Mouse (Mus musculus) embryonic facial prominence, embryonic 15.5 days (tissue): ENCODE results near the gene Col25a1. TPM values are rescaled to one million over a fixed set of nuclear protein-coding genes. Genes with fewer than 3 reads are reported as not detected.

ENCODE experiments used
- ATAC-seq: fragments of 200-750 bp; cut with Nextera tagmentation; 2 replicates; pipeline ENCODE4 v1.8.0; 2017; ENCODE audit warnings: low read depth, moderate TSS enrichment; ENCODE audit not compliant: insufficient number of reproducible peaks, low FRiP score, low TSS enrichment
- H3K27ac ChIP-seq: fragments of 300-500 bp; sonication (generic); replicated peaks from 2 replicates; pipeline ENCODE4 v1.5.1; 2015; ENCODE audit warnings: mild to moderate bottlenecking, inconsistent platforms
- H3K27me3 ChIP-seq: fragments of 300-500 bp; sonication (generic); 2 replicates; pipeline ENCODE4 v1.6.1; 2015; ENCODE audit warnings: inconsistent platforms
- H3K36me3 ChIP-seq: fragments of 300-500 bp; sonication (generic); 2 replicates; pipeline ENCODE4 v1.6.1; 2015; ENCODE audit warnings: mild to moderate bottlenecking, inconsistent platforms
- H3K4me1 ChIP-seq: fragments of 300-500 bp; sonication (generic); 2 replicates; pipeline ENCODE4 v1.6.1; 2015; ENCODE audit warnings: inconsistent platforms
- H3K4me2 ChIP-seq: fragments of 300-500 bp; sonication (generic); replicated peaks from 2 replicates; pipeline ENCODE4 v1.6.1; 2015; ENCODE audit warnings: mild to moderate bottlenecking, inconsistent platforms
- H3K4me3 ChIP-seq: fragments of 300-500 bp; sonication (generic); replicated peaks from 2 replicates; pipeline ENCODE4 v1.5.1; 2015; ENCODE audit warnings: mild to moderate bottlenecking, inconsistent platforms
- H3K9ac ChIP-seq: fragments of 300-500 bp; sonication (generic); 2 replicates; pipeline ENCODE4 v1.6.1; 2015; ENCODE audit warnings: inconsistent platforms
- H3K9me3 ChIP-seq: fragments of 300-500 bp; sonication (generic); replicated peaks from 2 replicates; pipeline ENCODE4 v1.6.1; 2016; ENCODE audit warnings: inconsistent platforms
- WGBS: fragments of 180-500 bp; shearing (Covaris S2); methylation state at CpG from one replicate; pipeline ENCODE4 v1.1.7; 2015; 5-methylcytosine and 5-hydroxymethylcytosine counted together
- polyA plus RNA-seq: library from polyadenylated mRNA; unstranded; fragments of >200 nt; fragmentation: Nextera tagmentation; extraction: Ambion mirVana; gene quantifications from 2 replicates; pipeline ENCODE4 v1.2.1, GENCODE M21; 2015

Col25a1 gene
- polyA plus RNA-seq, 1 experiment from 2014 or later, result 16.5 TPM

- Histone ChIP-seq H3K27ac (no peak overlapping the region), H3K9ac (no peak overlapping the region), H3K9me3 (no peaks in the 10 kb centered on the region), H3K36me3 (no peaks in the 10 kb centered on the region), H3K27me3 (no peaks in the 10 kb centered on the region), H3K4me3 (no peak overlapping the region), H3K4me2 (no peak overlapping the region), H3K4me1 (peaks cover 12% of the 10 kb centered on the region)
- WGBS, result 76% methylated on average over 4 of the region's 4 CpGs
- ATAC-seq, result no peak
Measured at GRCm38 (mm10) chr3:130288756-130289155, 157.5 kb downstream of the Col25a1 start.

- no peak for ATAC-seq
- Histone ChIP-seq H3K27ac (no peak overlapping the region), H3K4me1 (peaks cover 12% of the 10 kb centered on the region), H3K9ac (no peak overlapping the region), H3K4me2 (no peak overlapping the region), H3K36me3 (no peaks in the 10 kb centered on the region), H3K27me3 (no peaks in the 10 kb centered on the region), H3K4me3 (no peak overlapping the region), H3K9me3 (no peaks in the 10 kb centered on the region)
- 85% methylated on average over 3 of the region's 3 CpGs for WGBS
Measured at GRCm38 (mm10) chr3:130289220-130289619, 157.9 kb downstream of the Col25a1 start.

GRCm38 (mm10) chr3:130290175-130290574 is 158.9 kb downstream of the Col25a1 start:
- no peak for ATAC-seq
- H3K36me3 ChIP-seq, result no peaks in the 10 kb centered on the region
- H3K27me3 ChIP-seq, result no peaks in the 10 kb centered on the region
- no peak overlapping the region for H3K27ac ChIP-seq
- H3K9ac ChIP-seq, result no peak overlapping the region
- H3K4me1 ChIP-seq, result peaks cover 12% of the 10 kb centered on the region
- H3K4me2 ChIP-seq, result no peak overlapping the region
- H3K4me3 ChIP-seq, result no peak overlapping the region
- WGBS, result 33% methylated on average over 6 of the region's 6 CpGs
- H3K9me3 ChIP-seq, result no peaks in the 10 kb centered on the region

GRCm38 (mm10) chr3:130290672-130291071 is 159.4 kb downstream of the Col25a1 start:
- H3K4me3 ChIP-seq, result no peak overlapping the region

GRCm38 (mm10) chr3:130291926-130292325 is 160.6 kb downstream of the Col25a1 start:
- Histone ChIP-seq H3K4me3 (no peak overlapping the region), H3K9me3 (no peaks in the 10 kb centered on the region), H3K4me2 (no peak overlapping the region), H3K4me1 (peaks cover 12% of the 10 kb centered on the region), H3K27ac (no peak overlapping the region), H3K27me3 (no peaks in the 10 kb centered on the region), H3K36me3 (no peaks in the 10 kb centered on the region), H3K9ac (no peak overlapping the region)
- WGBS, result 77% methylated on average over 5 of the region's 5 CpGs
- ATAC-seq, result no peak

More at GRCm38 (mm10) chr3:130290672-130291071, 159.4 kb downstream of the Col25a1 start:
- no peak overlapping the region for H3K9ac ChIP-seq
- H3K36me3 ChIP-seq, result no peaks in the 10 kb centered on the region
- no peak overlapping the region for H3K27ac ChIP-seq
- H3K4me1 ChIP-seq, result peaks cover 12% of the 10 kb centered on the region
- H3K9me3 ChIP-seq, result no peaks in the 10 kb centered on the region
- no peaks in the 10 kb centered on the region for H3K27me3 ChIP-seq
- no peak for ATAC-seq
- H3K4me2 ChIP-seq, result no peak overlapping the region
- WGBS, result 88% methylated on average over 5 of the region's 5 CpGs

GRCm38 (mm10) chr3:130300530-130300929 is 169.2 kb downstream of the Col25a1 start:
- Histone ChIP-seq H3K9me3 (no peaks in the 10 kb centered on the region), H3K4me2 (no peak overlapping the region), H3K27me3 (no peaks in the 10 kb centered on the region), H3K27ac (no peak overlapping the region), H3K9ac (no peak overlapping the region), H3K36me3 (no peaks in the 10 kb centered on the region), H3K4me1 (0 out of 2 replicates have a peak, but pooled peaks cover 7% of the 10 kb centered on the region), H3K4me3 (no peak overlapping the region)
- no peak for ATAC-seq
- WGBS, result 62% methylated on average over 3 of the region's 3 CpGs

- Histone ChIP-seq H3K36me3 (no peaks in the 10 kb centered on the region), H3K27ac (no peak overlapping the region), H3K9ac (no peak overlapping the region), H3K4me1 (0 out of 2 replicates have a peak, but pooled peaks cover 7% of the 10 kb centered on the region), H3K4me3 (no peak overlapping the region), H3K4me2 (0 out of 2 replicates have a peak overlapping the region, but pooled peaks have one; percentile 21), H3K9me3 (no peaks in the 10 kb centered on the region), H3K27me3 (no peaks in the 10 kb centered on the region)
- 30% methylated on average over 12 of the region's 12 CpGs for WGBS
- ATAC-seq, result no peak
Measured at GRCm38 (mm10) chr3:130303597-130303996, 172.3 kb downstream of the Col25a1 start.

GRCm38 (mm10) chr3:130304827-130305226 is 173.5 kb downstream of the Col25a1 start:
- Histone ChIP-seq H3K9me3 (no peaks in the 10 kb centered on the region), H3K4me2 (no peak overlapping the region), H3K36me3 (no peaks in the 10 kb centered on the region), H3K27ac (no peak overlapping the region), H3K9ac (no peak overlapping the region), H3K4me3 (no peak overlapping the region), H3K27me3 (no peaks in the 10 kb centered on the region), H3K4me1 (0 out of 2 replicates have a peak, but pooled peaks cover 7% of the 10 kb centered on the region)
- ATAC-seq, result no peak
- 64% methylated on average over 9 of the region's 9 CpGs for WGBS

GRCm38 (mm10) chr3:130305686-130306085 is 174.4 kb downstream of the Col25a1 start:
- peaks cover 11% of the 10 kb centered on the region; the same call in 1 of the 2 replicates for H3K4me1 ChIP-seq
- no peak overlapping the region for H3K4me3 ChIP-seq
- no peak overlapping the region for H3K9ac ChIP-seq
- WGBS, result 51% methylated on average over 9 of the region's 9 CpGs
- no peak overlapping the region for H3K27ac ChIP-seq
- no peak for ATAC-seq
- H3K27me3 ChIP-seq, result no peaks in the 10 kb centered on the region
- no peaks in the 10 kb centered on the region for H3K9me3 ChIP-seq
- no peak overlapping the region for H3K4me2 ChIP-seq
- H3K36me3 ChIP-seq, result no peaks in the 10 kb centered on the region

GRCm38 (mm10) chr3:130309277-130309676 is 178.0 kb downstream of the Col25a1 start:
- H3K4me1 ChIP-seq, result peaks cover 8% of the 10 kb centered on the region; the same call in 1 of the 2 replicates
- WGBS, result 77% methylated on average over 4 of the region's 4 CpGs
- H3K27ac ChIP-seq, result no peak overlapping the region
- H3K36me3 ChIP-seq, result no peaks in the 10 kb centered on the region
- H3K27me3 ChIP-seq, result no peaks in the 10 kb centered on the region
- no peak overlapping the region for H3K4me3 ChIP-seq
- H3K9me3 ChIP-seq, result no peaks in the 10 kb centered on the region
- no peak overlapping the region for H3K9ac ChIP-seq
- ATAC-seq, result no peak
- no peak overlapping the region for H3K4me2 ChIP-seq

GRCm38 (mm10) chr3:130310694-130311305 is 179.5 kb downstream of the Col25a1 start:
- H3K36me3 ChIP-seq, result no peaks in the 10 kb centered on the region
- WGBS, result 41% methylated on average over 14 of the region's 14 CpGs
- no peaks in the 10 kb centered on the region for H3K27me3 ChIP-seq
- H3K9me3 ChIP-seq, result no peaks in the 10 kb centered on the region
- H3K9ac ChIP-seq, result no peak overlapping the region
- peaks cover 5% of the 10 kb centered on the region; the same call in 1 of the 2 replicates for H3K4me1 ChIP-seq
- H3K4me3 ChIP-seq, result no peak overlapping the region
- H3K27ac ChIP-seq, result no peak overlapping the region
- ATAC-seq, result no peak
- no peak overlapping the region for H3K4me2 ChIP-seq

GRCm38 (mm10) chr3:130313246-130313645 is 181.9 kb downstream of the Col25a1 start:
- peaks cover 8% of the 10 kb centered on the region; the same call in 1 of the 2 replicates for H3K4me1 ChIP-seq
- no peaks in the 10 kb centered on the region for H3K36me3 ChIP-seq
- ATAC-seq, result no peak
- H3K9me3 ChIP-seq, result no peaks in the 10 kb centered on the region
- no peak overlapping the region for H3K9ac ChIP-seq
- H3K4me3 ChIP-seq, result no peak overlapping the region
- 70% methylated on average over 6 of the region's 6 CpGs for WGBS
- no peaks in the 10 kb centered on the region for H3K27me3 ChIP-seq
- no peak overlapping the region for H3K27ac ChIP-seq
- H3K4me2 ChIP-seq, result no peak overlapping the region
